Mouse (Mus musculus) kidney, adult 11 months (tissue): Measurements from ENCODE around the gene Taar7f.
"Not testable (repeated sequence)": the region's sequence is repeated elsewhere in the genome, so short reads cannot be mapped to it uniquely, and the experiment has no call there.

ENCODE experiments used
- DNase-seq: peaks from one replicate; pipeline ENCODE4 v3.0.0; 2022

Gene Taar7f

DNA sequence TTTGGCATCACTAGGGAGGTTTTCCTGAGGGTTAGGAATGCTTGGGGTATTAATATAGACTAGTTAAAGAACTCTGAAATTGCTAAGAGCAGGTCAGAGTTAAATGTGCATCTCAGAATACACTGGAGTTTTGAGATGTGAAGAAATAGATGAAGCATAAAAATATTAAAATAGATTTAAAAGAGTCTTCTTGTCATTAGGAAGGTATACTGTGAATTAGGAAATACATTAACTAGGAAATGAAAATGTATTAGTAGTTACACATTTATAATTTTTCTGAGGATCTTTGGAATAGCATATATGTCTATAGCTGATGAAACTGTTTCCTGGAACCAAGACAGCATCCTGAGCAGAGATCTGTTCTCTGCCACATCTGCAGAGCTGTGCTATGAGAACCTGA lies at the start of gene Taar7f:
Gene Taar7f, plus strand, starts transcription at position 301 of the 400 bp plus-strand sequence.
- no peak for DNase-seq

DNA sequence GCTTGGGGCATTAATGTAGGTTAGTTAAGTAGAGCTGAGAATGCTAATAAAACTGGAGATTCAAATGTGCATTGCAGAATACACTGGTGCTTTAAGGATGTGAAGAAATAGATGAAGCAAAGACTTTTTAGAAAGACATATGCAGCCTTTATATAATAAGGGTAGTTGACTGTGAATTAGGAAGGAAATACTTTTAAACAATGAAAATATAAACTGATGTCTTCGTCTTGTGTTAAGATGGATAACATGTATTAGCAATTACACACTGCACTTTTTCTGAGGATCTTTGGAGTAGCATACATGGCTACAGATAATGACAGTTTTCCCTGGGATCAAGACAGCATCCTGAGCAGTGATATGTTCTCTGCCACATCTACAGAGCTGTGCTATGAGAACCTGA lies 49.7 kb upstream of the Taar7f start, which contains the start of gene Taar7b:
Gene Taar7b, plus strand, starts transcription at position 301 of the 400 bp plus-strand sequence.
- DNase-seq: no peak

DNA sequence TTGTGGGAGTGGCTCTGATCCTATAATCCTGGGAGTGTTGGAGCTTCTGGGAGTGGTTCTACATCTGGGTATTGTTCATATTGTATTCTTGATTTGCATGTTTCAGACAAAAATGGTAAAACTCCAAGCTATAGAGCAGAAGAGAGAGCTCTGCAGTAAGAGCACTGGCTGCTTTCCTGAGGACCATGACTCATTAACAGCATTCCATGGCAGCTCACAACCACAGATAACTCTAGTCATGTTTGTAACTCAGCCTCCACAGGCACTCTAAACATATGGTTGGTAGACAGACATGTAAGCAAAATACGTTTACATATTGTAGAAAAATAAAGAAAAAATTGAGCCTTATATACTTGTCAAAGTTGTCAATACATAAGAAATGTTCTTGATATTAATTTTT lies 42.9 kb upstream of the Taar7f start:
- DNase-seq: no peak

DNA sequence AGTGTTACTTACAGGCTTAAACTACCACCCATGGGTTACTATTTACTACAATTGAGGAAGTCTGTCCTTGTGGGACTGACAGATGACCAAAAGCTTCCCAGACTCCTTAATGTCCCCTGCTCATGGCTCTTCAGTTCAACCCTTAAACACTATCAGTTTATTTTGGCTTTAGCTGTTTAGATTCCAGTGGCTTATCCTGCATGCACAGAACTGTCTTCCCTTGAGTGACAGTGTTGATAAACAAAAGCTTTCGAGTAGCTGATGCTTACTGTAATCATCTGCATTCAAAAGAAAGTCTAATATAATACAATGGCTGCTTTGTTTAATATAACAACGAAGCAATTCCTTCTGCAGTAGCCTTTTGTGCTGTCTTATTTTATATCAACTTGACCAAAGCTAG lies 42.3 kb upstream of the Taar7f start:
- DNase-seq: no peak

DNA sequence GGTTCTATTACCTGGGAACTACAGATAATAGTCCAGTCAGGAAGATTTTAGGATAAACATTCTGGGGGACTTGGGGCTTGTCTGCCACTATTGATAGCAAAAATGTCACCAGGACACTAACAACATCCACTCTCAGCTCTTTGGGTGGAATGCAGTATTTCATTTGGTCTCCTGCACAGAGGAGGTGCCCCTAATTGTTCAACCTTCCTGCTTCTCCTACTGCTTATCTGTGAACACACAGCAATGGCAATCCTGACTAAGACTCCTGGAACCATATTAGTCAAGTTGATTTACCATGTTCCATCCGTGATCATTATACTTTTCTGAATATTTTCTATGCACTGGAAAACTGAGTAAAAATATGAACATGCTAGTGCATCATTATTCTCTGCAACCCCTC lies 41.2 kb upstream of the Taar7f start:
- no peak for DNase-seq

DNA sequence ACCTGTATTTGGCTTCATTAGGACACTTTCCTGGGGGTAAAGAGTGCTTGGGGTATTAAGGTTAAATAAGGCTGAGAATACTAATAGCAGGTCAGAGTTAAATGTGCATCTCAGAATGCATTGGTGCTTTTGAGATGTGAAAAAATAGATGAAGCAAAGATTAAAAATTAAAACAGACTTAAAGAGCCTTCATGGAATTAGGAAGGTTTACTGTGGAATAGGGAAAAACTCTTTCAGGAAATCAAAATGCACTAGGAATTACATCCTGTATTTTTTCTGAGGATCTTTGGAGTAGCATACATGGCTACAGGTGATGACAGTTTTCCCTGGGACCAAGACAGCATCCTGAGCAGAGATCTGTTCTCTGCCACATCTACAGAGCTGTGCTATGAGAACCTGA lies 22.4 kb upstream of the Taar7f start, which contains the start of gene Taar7d:
Gene Taar7d, plus strand, starts transcription at position 301 of the 400 bp plus-strand sequence.
- DNase-seq: no peak

DNA sequence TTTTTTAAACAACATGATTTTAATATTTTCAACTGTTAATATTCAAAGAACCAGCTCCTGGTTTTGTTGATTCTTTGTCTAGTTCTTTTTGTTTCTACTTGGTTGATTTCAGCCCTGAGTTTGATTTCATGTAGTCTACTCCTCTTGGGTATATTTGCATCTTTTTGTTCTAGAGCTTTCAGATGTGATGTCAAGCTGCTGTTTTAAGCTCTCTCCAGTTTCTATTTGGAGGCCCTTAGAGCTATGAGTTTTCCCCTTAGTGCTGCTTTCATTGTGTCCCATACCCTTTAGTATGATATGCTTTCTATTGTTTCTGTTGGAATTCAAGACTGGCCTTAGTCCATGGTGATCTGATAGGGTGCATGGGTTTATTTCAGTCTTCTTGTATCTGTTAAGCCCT lies 18.0 kb upstream of the Taar7f start:
- no peak for DNase-seq

DNA sequence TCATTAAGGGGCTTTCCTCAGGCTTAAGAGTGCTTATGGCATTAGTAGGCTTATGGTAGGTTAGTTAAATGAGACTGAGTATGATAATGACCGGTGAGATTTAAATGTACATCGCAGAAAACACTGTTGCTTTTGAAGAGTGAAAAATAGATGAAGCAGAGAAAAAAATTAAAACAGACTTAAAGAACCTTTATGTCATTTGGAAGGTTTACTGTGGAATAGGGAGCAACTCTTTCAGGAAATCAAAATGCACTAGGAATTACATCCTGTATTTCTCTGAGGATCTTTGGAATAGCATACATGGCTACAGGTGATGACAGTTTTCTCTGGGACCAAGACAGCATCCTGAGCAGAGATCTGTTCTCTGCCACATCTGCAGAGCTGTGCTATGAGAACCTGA lies 12.0 kb upstream of the Taar7f start, which contains the start of gene Taar7e:
Gene Taar7e, plus strand, starts transcription at position 301 of the 400 bp plus-strand sequence.
- no peak for DNase-seq

DNA sequence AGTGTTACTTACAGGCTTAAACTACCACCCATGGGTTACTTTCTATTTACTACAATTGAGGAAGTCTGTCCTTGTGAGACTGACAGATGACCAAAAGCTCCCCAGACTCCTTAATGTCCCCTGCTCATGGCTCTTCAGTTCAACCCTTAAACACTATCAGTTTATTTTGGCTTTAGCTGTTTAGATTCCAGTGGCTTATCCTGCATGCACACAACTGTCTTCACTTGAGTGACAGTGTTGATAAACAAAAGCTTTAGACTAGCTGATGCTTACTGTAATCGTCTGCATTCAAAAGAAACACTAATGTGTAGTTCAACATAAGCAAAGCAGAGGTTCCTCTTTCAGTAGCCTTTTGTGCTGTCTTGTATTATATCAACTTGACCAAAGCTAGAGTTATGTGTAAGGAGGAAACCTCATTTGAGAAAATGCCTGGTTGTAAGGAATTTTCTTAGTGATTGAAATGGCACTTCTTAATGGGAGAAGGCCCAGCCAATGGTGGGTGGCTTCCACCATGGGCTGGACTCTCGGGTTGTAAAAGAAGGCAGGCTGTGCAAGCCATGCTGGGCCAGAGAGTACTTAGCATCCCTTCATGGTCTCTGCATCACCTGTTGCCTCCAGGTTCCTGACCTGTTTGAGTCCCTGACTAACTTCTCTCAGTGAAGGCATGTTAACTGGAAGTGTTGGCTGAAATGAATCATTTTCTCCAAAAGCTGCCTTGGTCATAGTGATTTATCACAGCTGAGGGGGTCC lies 9.0 kb upstream of the Taar7f start:
- no peak for DNase-seq

DNA sequence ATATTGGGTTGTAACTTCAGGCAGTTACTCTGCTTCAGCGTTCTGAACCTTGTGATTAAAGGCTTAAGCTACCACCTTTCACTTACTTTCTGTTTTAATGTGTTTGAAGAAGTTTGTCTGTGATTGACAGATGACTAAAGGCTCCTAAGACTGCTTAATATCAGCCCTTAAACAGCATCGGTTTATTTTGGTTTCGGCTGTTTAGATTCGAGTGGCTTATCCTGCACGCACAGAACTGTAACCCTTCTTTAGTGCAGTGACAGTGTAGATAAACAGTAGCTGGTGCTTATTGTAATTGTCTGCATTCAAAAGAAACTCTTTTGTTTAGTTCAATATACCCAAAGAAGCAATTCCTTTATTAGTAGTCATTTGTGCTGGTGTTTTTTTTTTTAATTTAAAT lies 2.7 kb downstream of the Taar7f start:
- DNase-seq: no peak

DNA sequence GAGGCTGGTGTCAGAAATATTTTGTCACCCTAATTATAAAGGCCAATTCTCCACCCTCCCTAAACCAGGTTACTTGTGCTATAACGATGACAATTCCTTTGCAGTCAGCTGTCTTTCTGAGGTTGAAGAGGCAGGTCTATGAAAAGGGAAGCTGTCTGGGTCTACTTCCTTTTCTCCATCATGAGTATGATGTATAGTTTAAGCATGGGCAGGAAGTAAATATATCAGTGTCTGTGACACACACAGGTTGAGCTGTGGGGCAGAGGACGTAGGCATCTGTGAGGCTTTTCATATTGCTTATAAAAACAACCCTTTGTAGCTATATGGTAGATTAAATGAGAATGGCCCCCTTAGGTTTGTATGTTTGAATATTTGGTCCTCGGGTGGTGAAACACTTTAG lies 9.7 kb downstream of the Taar7f start:
- DNase-seq: no peak

DNA sequence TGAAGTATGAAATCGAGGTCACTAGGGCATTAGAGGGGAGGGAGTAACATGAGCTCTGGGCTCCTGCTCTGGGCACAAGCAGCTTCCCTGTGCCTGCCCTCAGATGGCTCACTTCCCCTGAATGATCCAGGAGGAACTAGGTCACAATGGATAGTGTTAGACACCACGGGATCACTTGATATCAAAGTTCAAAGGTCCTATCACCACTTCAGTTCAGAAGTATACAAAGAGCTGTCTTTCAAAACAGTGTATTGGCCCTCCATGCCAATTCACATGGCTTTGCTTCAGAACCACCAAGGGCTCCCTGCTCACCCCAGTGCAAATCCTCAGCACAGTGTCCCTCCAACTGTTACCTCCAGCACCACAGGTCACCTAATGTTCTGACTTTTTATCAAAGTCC lies 25.4 kb downstream of the Taar7f start:
- DNase-seq: not testable (repeated sequence)

DNA sequence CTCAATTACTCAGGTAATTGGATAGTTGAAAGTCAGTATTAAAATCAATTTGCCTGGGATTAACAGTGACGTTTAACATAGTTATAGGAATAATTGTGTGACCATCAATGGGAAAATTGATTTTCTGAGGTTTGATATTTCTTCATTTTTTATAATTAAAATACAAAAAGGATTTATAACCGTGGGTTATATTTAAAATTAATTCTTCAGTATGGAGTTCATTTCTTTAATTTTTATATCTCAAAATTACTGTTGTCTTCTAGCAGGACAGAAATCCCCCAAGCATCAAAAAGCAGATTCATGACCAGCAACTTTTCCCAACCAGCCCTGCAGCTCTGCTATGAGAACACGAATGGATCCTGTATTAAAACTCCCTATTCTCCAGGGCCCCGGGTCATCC lies 26.9 kb downstream of the Taar7f start, which contains the start of gene Taar8a:
Gene Taar8a, plus strand, starts transcription at position 301 of the 400 bp plus-strand sequence.
- not testable (repeated sequence) for DNase-seq

DNA sequence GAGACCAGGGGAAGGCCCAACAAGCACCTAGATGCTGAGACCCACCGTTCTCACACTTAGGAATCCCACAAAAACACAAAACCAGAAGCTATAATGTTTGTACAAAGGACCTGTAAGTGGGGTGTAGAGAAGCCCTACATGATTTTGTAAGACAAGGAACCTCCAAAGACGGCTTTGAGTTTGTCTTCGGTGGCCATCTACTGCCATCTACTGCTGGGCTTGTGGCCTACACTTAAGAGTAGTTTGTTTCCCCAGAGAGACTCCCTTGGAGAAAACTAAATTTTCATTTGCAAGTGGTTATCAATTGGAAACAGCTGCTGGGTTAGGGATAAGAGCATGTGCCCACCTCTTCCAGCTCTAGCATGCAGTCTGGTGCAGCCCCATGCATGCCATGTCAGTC lies 30.9 kb downstream of the Taar7f start:
- no peak for DNase-seq

DNA sequence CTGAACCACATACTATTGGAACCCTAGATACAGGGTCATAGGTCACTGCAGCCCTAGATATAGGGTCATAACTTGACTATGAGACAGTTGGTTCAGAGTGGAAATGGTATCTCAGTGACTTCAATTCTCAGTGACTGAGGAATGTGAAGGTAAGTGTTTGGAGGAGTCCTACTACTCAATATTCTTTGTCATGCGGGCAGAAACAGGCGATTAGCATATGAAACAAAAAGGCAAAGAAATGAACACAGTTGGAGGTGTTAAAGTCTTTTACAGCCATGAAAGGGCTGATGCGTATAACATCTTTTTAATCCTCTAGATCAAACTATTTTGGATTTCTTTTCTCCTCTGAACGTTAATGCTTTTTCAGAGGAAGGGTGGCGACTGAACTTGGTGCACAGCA lies 36.6 kb downstream of the Taar7f start:
- no peak for DNase-seq

DNA sequence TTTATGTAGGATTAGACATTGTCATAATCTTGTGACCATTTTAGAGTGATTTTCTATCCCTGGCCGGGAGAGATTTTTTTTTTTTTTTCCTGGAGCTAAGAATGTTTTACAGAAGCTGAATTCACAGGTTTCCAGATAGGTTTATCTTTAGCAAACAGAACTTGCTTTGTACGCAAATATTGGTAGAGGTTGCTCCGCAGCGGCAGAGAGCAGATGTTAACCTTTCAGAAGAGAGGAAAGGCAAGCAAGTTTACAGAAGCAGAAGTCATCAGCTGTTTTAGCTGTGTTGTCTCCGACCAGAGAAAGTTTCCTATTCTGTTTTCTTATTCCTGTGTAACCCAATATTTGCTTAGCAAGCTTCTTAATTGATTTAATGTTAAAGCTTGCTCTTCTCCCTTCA lies 37.2 kb downstream of the Taar7f start:
- no peak for DNase-seq

DNA sequence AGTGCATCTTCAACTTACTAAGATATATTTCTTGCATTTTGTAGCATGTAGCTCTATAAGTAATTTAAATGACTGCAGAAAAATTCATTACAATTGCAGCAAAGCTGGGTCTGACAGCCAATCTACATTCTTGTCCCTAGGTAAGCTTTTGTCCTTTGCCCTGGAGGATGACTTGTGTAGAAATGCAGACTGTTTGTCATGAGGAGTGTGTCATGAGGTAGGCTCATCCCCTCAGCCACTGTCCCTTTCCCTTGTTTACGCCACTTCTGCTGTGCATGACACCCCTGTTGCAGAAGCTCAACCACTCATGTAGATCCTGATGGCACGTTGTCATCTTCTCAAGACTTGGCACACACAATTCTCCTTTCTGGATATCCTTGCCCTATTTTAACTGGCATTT lies 37.9 kb downstream of the Taar7f start:
- DNase-seq: no peak

DNA sequence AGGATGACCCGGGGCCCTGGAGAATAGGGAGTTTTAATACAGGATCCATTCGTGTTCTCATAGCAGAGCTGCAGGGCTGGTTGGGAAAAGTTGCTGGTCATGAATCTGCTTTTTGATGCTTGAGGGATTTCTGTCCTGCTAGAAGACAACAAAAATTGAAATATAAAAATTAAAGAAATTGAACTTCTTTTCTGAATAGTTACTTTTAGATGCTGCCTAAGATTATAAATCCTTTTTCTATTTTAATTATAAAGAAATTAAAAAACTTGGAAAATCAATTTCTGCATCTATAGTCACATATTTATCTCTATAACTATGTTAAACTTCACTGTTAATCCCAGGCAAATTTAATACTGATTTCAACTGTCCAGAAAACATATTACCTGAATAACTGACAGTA lies 42.9 kb downstream of the Taar7f start, which contains the start of gene Taar8b:
Gene Taar8b, minus strand, starts transcription at position 101 of the 400 bp plus-strand sequence.
- DNase-seq: no peak

DNA sequence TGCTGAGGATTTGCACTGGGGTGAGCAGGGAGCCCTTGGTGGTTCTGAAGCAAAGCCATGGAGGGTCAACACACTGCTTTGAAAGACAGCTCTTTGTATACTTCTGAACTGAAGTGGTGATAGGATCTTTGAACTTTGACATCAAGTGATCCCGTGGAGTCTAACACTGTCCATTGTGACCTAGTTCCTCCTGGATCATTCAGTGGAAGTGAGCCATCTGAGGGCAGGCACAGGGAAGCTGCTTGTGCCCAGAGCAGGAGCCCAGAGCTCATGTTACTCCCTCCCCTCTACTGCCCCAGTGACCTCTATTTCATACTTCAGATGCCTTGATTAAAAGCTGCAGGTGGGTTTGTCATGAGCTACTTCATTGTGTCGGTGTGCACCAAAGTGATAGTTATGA lies 47.7 kb downstream of the Taar7f start:
- not testable (repeated sequence) for DNase-seq
